Mouse (Mus musculus) left cerebral cortex, adult 9 months (tissue): ENCODE results near the gene Tdrd12.

ENCODE experiments used
- DNase-seq, 2 experiments: peaks; one replicate each; pipeline ENCODE4 v3.0.0; 2022; ENCODE audit warnings: low spot score in 2 of 2

Gene Tdrd12

DNA sequence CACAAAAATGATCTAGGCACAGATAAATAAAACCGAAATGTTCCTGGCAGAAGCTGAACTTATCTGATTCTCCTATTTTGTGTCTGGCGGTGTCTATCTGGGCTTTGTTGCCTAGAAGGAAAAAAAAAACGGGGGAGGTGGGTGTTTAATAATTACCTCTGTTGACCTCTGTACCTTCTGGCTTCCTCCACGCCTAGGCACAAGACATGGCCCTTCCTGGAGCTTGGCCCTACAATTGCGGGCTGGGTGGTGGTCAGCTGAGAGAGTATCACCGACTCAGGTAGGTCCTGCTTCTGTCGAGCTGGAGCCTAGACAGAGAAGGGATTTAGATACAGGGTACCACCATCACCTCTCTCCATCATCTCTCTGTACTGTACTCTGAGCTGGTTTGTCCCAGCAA, 88.7 kb downstream of the Tdrd12 start:
- DNase-seq = no peak

DNA sequence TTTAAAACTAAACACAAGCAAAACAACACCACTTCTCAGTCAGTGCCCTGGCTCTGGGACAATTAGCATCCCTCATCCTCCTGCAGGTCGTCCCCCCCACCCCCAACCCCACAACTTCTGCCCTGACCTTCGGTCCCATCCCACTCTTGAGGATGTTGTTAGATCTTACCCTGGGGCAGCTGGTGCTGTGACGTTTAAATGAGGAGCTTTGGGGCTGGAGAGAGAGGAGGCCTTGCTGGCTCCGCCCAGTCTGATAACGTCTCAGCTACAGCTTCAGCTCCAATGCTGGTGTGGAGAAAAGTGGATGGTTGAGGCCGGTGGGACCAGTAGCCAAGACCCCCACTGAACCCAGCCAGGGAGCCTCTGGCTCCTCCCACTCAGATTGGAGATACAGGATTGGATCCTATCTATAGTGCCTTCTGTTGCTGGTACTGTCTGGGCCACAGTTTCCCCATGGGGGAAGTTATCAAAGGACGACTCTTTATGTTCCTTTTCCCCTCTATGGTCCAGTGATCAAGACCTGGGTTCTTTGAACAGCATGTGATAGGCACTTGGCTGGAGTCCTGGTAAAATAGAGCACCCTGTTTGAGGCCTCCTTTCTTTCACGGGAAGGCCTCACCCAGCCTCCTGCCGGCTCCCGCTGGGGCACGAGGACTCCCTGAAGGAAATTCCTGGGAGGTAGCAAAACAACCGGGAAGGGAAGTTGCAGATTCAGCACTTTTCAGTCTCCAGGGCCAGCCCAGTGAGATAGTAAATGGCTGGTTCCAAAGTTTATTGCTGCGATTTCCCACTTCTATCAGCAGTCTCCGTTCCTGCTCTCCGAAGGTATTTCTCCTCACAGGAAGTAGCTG, 89.3 kb downstream of the Tdrd12 start, which contains the start of gene Slc7a9:
Slc7a9 (plus strand) TSS at position 801 of the 851 bp plus-strand sequence.
- DNase-seq = no peak

DNA sequence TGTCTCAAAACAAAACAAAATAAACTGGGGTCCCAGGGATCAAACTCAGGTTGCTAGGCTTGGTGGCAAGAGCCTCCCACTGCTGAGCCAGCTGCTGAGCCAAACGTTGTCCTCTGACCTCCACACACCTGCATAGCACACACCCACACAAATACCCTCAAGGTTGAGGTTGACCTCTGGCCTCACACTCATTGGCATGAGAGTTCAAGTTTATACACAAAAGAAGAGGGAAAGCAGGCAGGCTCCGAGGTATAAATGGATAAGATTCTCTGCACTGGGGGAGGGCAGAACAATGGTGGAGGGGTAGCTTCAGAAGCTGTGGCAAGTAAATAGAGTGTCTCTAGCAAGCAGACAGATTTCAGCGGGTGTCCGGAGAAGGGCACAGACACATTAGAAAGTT, 90.0 kb downstream of the Tdrd12 start:
- DNase-seq = no peak

DNA sequence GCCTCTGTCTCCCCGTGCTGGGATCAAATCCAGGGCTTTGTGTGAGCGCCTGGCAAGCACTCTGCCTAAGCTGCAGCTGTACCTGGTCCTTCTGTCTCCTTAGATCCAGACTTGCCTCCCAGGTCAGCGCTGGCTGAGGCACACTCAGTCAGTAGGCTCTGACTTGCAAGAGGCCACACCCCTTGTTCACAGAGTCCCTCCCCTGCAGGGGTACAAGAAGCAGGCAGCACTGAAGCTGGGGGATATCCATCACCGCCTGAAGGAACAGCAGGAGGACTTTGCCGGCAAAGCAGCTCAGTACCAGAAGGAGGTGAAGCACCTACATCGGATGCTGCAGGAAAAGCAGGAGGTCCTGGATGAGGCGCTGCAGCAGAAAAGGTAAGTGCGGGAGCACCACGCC, 102.3 kb downstream of the Tdrd12 start:
- no peak for DNase-seq

DNA sequence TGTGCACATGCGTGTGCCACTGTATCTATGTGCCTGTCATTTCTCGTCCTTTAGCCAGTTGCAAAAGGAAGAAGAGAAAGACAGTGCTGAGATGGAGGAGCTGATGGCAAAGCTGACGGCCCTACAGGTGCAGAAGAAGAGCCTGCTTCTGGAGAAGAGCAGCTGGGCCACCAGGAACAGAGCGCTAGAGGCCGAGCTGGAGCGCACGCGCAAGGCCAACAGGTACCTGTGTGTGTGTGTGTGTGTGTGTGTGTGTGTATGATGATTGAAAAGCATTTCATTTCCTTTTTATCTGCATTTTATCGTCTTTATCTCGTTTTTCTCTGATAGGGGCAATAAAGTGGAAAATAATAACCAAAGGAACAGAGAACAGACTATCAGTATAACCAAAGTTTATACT, 109.4 kb downstream of the Tdrd12 start:
- DNase-seq = no peak

DNA sequence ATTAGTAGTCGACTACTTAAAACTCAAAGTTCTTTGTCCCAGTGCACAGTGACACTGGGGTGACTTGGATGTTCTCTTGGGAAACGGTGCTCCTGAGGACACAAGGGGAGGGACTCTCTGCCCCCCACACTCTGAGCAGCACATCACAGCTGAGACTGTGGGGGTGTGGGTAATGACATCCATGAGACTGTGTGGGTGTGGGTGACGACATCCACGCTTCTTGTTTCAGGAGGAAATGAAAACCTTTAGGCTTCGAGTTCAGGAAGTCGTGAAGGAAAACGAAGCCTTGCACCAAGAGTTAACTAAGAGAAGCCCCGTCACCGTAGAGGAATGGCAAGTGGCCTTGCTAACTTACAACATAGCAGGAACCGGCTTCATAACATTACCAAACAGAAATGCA, 114.5 kb downstream of the Tdrd12 start:
- DNase-seq = no peak
